In genomic region chr17:47332664-47333063, GRCm38 (mm10) we compare ENCODE assay signal across 8 mouse cellular contexts. TPM values are rescaled to one million over a fixed set of nuclear protein-coding genes. Genes with fewer than 3 reads are reported as not detected.
DNase-seq lines count a peak whose midpoint lies in the region; ATAC-seq and TF ChIP-seq lines count a peak whose summit lies in the region.
"Not testable (repeated sequence)": the region's sequence is repeated elsewhere in the genome, so short reads cannot be mapped to it uniquely, and the experiment has no call there.

No protein-coding gene starts in this region.

- DNase-seq in CD4-positive, CD25-positive, alpha-beta regulatory T cell, adult 2 months (ENCODE audit: low read depth, low spot score), result peak; percentile 54
- DNase-seq in adrenal gland, postnatal 14 days, result peak; percentile 19
- DNase-seq in fibroblast of lung, adult 2 months (ENCODE audit: low read depth), result peak; percentile 18
- DNase-seq in heart, postnatal 10 days, result peak; percentile 22 to 30
- DNase-seq in kidney, postnatal 0 days (ENCODE audit: low spot score), result peak; percentile 7
- peak; percentile 8 for DNase-seq in lung, postnatal 25 days (ENCODE audit: low spot score)
- peak; percentile 25 for DNase-seq in thymus, adult 2 months

- peaks cover 20% of the 10 kb centered on the region for H3K36me3 ChIP-seq in kidney, postnatal 0 days (ENCODE audit: insufficient read depth, low read length)
- not testable (repeated sequence) for H3K36me3 ChIP-seq in liver, embryonic 12.5 days; thymus, adult 2 months (ENCODE audit: control insufficient read depth, insufficient read depth, low read length)

- H3K4me2 ChIP-seq in kidney, postnatal 0 days (ENCODE audit: low read length), result not testable (repeated sequence)
- H3K4me2 ChIP-seq in liver, embryonic 12.5 days, result 0 out of 2 replicates have a peak overlapping the region, but pooled peaks have one; percentile 35

- H3K9me3 ChIP-seq in kidney, postnatal 0 days (replicated peaks; ENCODE audit: low read length); liver, embryonic 12.5 days (replicated peaks): not testable (repeated sequence)

- TF ChIP-seq CTCF in kidney, postnatal 0 days (IDR thresholded peaks at IDR 0.05; ENCODE audit: low read depth), result peak; percentile 67
- not testable (repeated sequence) for TF ChIP-seq CTCF in thymus, adult 2 months (IDR thresholded peaks at IDR 0.05; ENCODE audit: borderline replicate concordance, control insufficient read depth, extremely low read depth, insufficient read depth, low read length, poor library complexity)

- not testable (repeated sequence) for H3K4me3 ChIP-seq in kidney, postnatal 0 days (replicated peaks; ENCODE audit: low read depth, low read length); liver, embryonic 12.5 days; thymus, adult 2 months (ENCODE audit: control insufficient read depth, insufficient read depth, low read length)

- not testable (repeated sequence) for H3K4me1 ChIP-seq in kidney, postnatal 0 days (replicated peaks; ENCODE audit: insufficient read depth, low read length); liver, embryonic 12.5 days; thymus, adult 2 months (replicated peaks; ENCODE audit: control insufficient read depth, insufficient read depth, low read length)

- TF ChIP-seq POLR2A in thymus, adult 2 months (IDR thresholded peaks at IDR 0.05; ENCODE audit: control insufficient read depth, extremely low read depth, insufficient read depth, low read length, poor library complexity), result not testable (repeated sequence)

- H3K27me3 ChIP-seq in kidney, postnatal 0 days (ENCODE audit: insufficient read depth, low read length); liver, embryonic 12.5 days (replicated peaks); thymus, adult 2 months (ENCODE audit: control insufficient read depth, insufficient read depth, low read length): not testable (repeated sequence)

- intact Hi-C loops in heart, postnatal 10 days (cut with DNase I), result loop anchor here (2.0 to 5.0 kb wide), 2 partner anchors 185 to 294 kb away; no protein-coding TSS in a partner anchor

- 49% methylated on average over 5 of the region's 5 CpGs for WGBS in kidney, postnatal 0 days
- WGBS in liver, embryonic 12.5 days (ENCODE audit: insufficient replicate concordance), result 37% methylated on average over 5 of the region's 5 CpGs
- 33% methylated on average over 5 of the region's 5 CpGs for WGBS in thymus, adult 2 months

- not testable (repeated sequence) for H3K27ac ChIP-seq in kidney, postnatal 0 days; liver, embryonic 12.5 days; thymus, adult 2 months (ENCODE audit: control insufficient read depth, insufficient read depth, low read length)

- H3K9ac ChIP-seq in kidney, postnatal 0 days (ENCODE audit: low read depth, low read length); liver, embryonic 12.5 days: not testable (repeated sequence)

- ATAC-seq in kidney, postnatal 0 days (replicated peaks; ENCODE audit: low FRiP score, low read depth); liver, embryonic 12.5 days: not testable (repeated sequence)

RNA-seq across cellular contexts. Expression of gene Mrps10, which starts 36.0 kb away (rescaled TPM):
- total RNA-seq in adrenal gland, postnatal 14 days (2021), result 45.8 and 49.4 TPM in 2 replicates
- total RNA-seq in heart, postnatal 10 days (2021), result 10 to 100 TPM; 26.8 to 28.3 TPM
- 84.4 and 86.9 TPM in 2 replicates for polyA plus RNA-seq in kidney, postnatal 0 days (2015; fragmentation: Nextera tagmentation; extraction: Ambion mirVana)
- polyA plus RNA-seq in liver, embryonic 12.5 days (2016; fragmentation: Nextera tagmentation; extraction: Ambion mirVana), result 66.2 and 70.4 TPM in 2 replicates
- 21.2 and 21.9 TPM in 2 replicates for polyA plus RNA-seq in thymus, adult 2 months (2012; rRNA removed)

RNA-seq across cellular contexts. Expression of gene Guca1b, which starts 52.5 kb away (rescaled TPM):
- 0.79 and 1.0 TPM in 2 replicates for total RNA-seq in adrenal gland, postnatal 14 days (2021)
- total RNA-seq in heart, postnatal 10 days (2021), result under 1 TPM in 1 of 2 experiments, not detected in 1; 0.30 TPM
- polyA plus RNA-seq in kidney, postnatal 0 days (2015; fragmentation: Nextera tagmentation; extraction: Ambion mirVana), result 6.0 and 6.3 TPM in 2 replicates
- 0.48 and 0.56 TPM in 2 replicates for polyA plus RNA-seq in liver, embryonic 12.5 days (2016; fragmentation: Nextera tagmentation; extraction: Ambion mirVana)
- polyA plus RNA-seq in thymus, adult 2 months (2012; rRNA removed), result 1.6 and 3.1 TPM in 2 replicates
